Mouse (Mus musculus): ENCODE results near the gene Meis2. TPM values are rescaled to one million over a fixed set of nuclear protein-coding genes. Genes with fewer than 3 reads are reported as not detected.

Meis2 gene
- total RNA-seq, 2 experiments from 2014 or later = 159 to 160 TPM

- DNase-seq (ENCODE audit: low spot score in 2 of 2) = no peak
These were observed 103.5 kb downstream of the Meis2 start for GRCm38 (mm10) chr2:115962113-115962512.

GRCm38 (mm10) chr2:115960615-115961014 lies 105.0 kb downstream of the Meis2 start:
- no peak for DNase-seq (ENCODE audit: low spot score in 2 of 2)

GRCm38 (mm10) chr2:115956786-115957185 lies 108.9 kb downstream of the Meis2 start:
- no peak for DNase-seq (ENCODE audit: low spot score in 2 of 2)

- no peak for DNase-seq (ENCODE audit: low spot score in 2 of 2)
These were observed 115.0 kb downstream of the Meis2 start for GRCm38 (mm10) chr2:115950645-115951044.

GRCm38 (mm10) chr2:115948630-115949426 lies 116.8 kb downstream of the Meis2 start:
- no peak for DNase-seq (ENCODE audit: low spot score in 2 of 2)

GRCm38 (mm10) chr2:115947714-115948226 lies 117.9 kb downstream of the Meis2 start:
- DNase-seq (ENCODE audit: low spot score in 2 of 2) = no peak

GRCm38 (mm10) chr2:115943044-115943443 lies 122.6 kb downstream of the Meis2 start:
- no peak for DNase-seq (ENCODE audit: low spot score in 2 of 2)

- DNase-seq (ENCODE audit: low spot score in 2 of 2) = no peak
These were observed 125.8 kb downstream of the Meis2 start for GRCm38 (mm10) chr2:115939849-115940248.

GRCm38 (mm10) chr2:115938926-115939563 lies 126.6 kb downstream of the Meis2 start:
- no peak for DNase-seq (ENCODE audit: low spot score in 2 of 2)

GRCm38 (mm10) chr2:115938296-115938695 lies 127.3 kb downstream of the Meis2 start:
- DNase-seq (ENCODE audit: low spot score in 2 of 2) = no peak

- no peak for DNase-seq (ENCODE audit: low spot score in 2 of 2)
These were observed 127.7 kb downstream of the Meis2 start for GRCm38 (mm10) chr2:115937896-115938295.

GRCm38 (mm10) chr2:115936786-115937185 lies 128.9 kb downstream of the Meis2 start:
- no peak for DNase-seq (ENCODE audit: low spot score in 2 of 2)

GRCm38 (mm10) chr2:115934299-115934698 lies 131.3 kb downstream of the Meis2 start:
- no peak for DNase-seq (ENCODE audit: low spot score in 2 of 2)

- DNase-seq (ENCODE audit: low spot score in 2 of 2) = no peak
These were observed 132.4 kb downstream of the Meis2 start for GRCm38 (mm10) chr2:115933259-115933658.

- DNase-seq (ENCODE audit: low spot score in 2 of 2) = no peak
These were observed 139.9 kb downstream of the Meis2 start for GRCm38 (mm10) chr2:115925744-115926143.

- no peak for DNase-seq (ENCODE audit: low spot score in 2 of 2)
These were observed 141.2 kb downstream of the Meis2 start for GRCm38 (mm10) chr2:115924472-115924871.

- DNase-seq (ENCODE audit: low spot score in 2 of 2) = no peak
These were observed 142.4 kb downstream of the Meis2 start for GRCm38 (mm10) chr2:115923247-115923646.

GRCm38 (mm10) chr2:115921687-115922086 lies 144.0 kb downstream of the Meis2 start:
- DNase-seq (ENCODE audit: low spot score in 2 of 2) = no peak

GRCm38 (mm10) chr2:115920336-115920951 lies 145.2 kb downstream of the Meis2 start:
- DNase-seq (ENCODE audit: low spot score in 2 of 2) = no peak

GRCm38 (mm10) chr2:115919141-115920071 lies 146.2 kb downstream of the Meis2 start:
- DNase-seq (ENCODE audit: low spot score in 2 of 2) = no peak

- no peak for DNase-seq (ENCODE audit: low spot score in 2 of 2)
These were observed 147.1 kb downstream of the Meis2 start for GRCm38 (mm10) chr2:115918561-115918960.
